ENCODE assay signal across 12 mouse cellular contexts in the genomic region with DNA sequence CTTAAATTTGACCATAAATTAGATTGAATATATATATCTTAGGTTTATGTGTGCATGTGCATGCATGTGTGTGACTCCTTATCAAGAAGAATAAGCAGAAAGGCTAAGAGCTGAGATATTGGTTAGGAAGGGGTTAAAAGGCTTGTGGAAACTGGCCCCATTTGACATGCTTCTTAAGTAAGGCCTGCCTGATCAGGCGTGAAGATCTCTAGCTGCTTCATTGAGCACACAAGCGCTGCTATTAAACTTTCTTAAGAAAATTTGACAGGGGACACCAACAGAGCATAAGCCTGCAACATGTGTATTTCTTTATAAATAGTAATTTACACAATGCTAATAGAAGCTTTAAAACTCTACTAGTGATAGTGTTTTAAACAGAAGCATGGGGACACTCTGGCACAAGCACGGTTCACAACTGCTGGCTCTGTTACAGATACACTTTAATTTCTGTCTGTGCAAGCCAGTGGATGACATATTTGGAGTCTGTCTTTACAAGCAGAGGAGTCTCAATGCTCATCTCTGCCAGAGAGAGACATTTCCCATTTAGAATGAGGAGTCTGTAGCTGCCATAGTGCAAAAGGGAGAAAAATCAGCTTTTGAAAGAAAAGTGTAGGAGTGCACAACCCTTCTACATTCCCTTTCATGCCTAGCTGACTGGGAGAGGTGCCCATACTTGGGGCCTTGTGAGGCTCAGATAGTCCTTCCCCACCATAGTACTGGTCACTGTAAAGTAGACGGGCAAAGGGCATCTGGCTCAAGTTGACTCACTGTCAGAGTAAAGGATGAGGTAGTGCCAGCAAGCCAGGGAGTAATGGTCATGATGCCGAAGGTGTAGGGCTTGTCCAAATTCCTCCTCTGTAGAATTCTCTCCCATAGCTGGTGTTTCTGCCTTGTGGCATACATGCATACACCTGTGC.
A peak's percentile ranks its signal among the peaks of the same experiment; 100 is the strongest.
DNase-seq lines count a peak whose midpoint lies in the region; ATAC-seq and TF ChIP-seq lines count a peak whose summit lies in the region.
"Had no signal": no experiment of that assay in that cellular context is flagged by ENCODE, and none has a peak within 500 bp of the region (broad histone marks: within the 10 kb centered on the region; RNA-seq: fewer than 3 reads in every experiment).

No protein-coding gene starts in this region.

- H3K79me2 ChIP-seq in heart, adult 2 months (replicated peaks; ENCODE audit: control insufficient read depth, insufficient read depth, low read length): no peaks in the 10 kb centered on the region

- no peak overlapping the region for H3K9ac ChIP-seq in forebrain, embryonic 11.5 days (ENCODE audit: low read length)
- H3K9ac ChIP-seq in forebrain, postnatal 0 days: no peak overlapping the region
- H3K9ac ChIP-seq in forebrain, embryonic 14.5 days (ENCODE audit: low read length): no peak overlapping the region
- H3K9ac ChIP-seq in midbrain, embryonic 14.5 days (replicated peaks; ENCODE audit: low read length): no peak overlapping the region
- H3K9ac ChIP-seq in heart, adult 2 months (ENCODE audit: low read depth, low read length): no peak overlapping the region

- H3K27me3 ChIP-seq in forebrain, embryonic 11.5 days (ENCODE audit: control insufficient read depth, insufficient read depth, low read length): 0 out of 2 replicates have a peak, but pooled peaks cover 2% of the 10 kb centered on the region
- no peaks in the 10 kb centered on the region for H3K27me3 ChIP-seq in forebrain, postnatal 0 days (ENCODE audit: insufficient read depth, low read length)
- no peaks in the 10 kb centered on the region for H3K27me3 ChIP-seq in forebrain, embryonic 14.5 days (replicated peaks; ENCODE audit: control insufficient read depth, insufficient read depth, low read length)
- no peaks in the 10 kb centered on the region for H3K27me3 ChIP-seq in midbrain, embryonic 14.5 days (ENCODE audit: control insufficient read depth, insufficient read depth, low read length)
- no peaks in the 10 kb centered on the region for H3K27me3 ChIP-seq in heart, adult 2 months (ENCODE audit: control insufficient read depth, insufficient read depth, low read length)

- no peak overlapping the region for H3K27ac ChIP-seq in forebrain, embryonic 11.5 days (ENCODE audit: low read depth, low read length)
- no peak overlapping the region for H3K27ac ChIP-seq in forebrain, postnatal 0 days (ENCODE audit: low read depth, low read length)
- peak overlapping the region; percentile 10; the same call in 1 of the 2 replicates for H3K27ac ChIP-seq in forebrain, embryonic 14.5 days (ENCODE audit: low read depth, low read length)
- H3K27ac ChIP-seq in midbrain, embryonic 14.5 days (replicated peaks; ENCODE audit: low read depth, low read length): peak overlapping the region; percentile 16; the same call in 1 of the 2 replicates
- no peak overlapping the region for H3K27ac ChIP-seq in heart, adult 2 months

- no peak for TF ChIP-seq POLR2A in heart, adult 2 months (IDR thresholded peaks at IDR 0.05; ENCODE audit: insufficient read depth, low read depth, low read length)

- ATAC-seq in forebrain, embryonic 11.5 days (replicated peaks; ENCODE audit: low FRiP score): peak; percentile 15; the same call in 1 of the 2 replicates
- ATAC-seq in forebrain, postnatal 0 days: no peak
- ATAC-seq in forebrain, embryonic 14.5 days: peak; percentile 30; the same call in 1 of the 2 replicates
- no peak for ATAC-seq in midbrain, embryonic 14.5 days (ENCODE audit: low FRiP score, low TSS enrichment)
- ATAC-seq: activated CD4-positive, CD25-positive, alpha-beta regulatory T cell, adult 4 months had no signal

- no peaks in the 10 kb centered on the region for H3K36me3 ChIP-seq in forebrain, embryonic 11.5 days (ENCODE audit: control insufficient read depth, insufficient read depth, low read length)
- no peaks in the 10 kb centered on the region for H3K36me3 ChIP-seq in forebrain, postnatal 0 days (ENCODE audit: insufficient read depth)
- no peaks in the 10 kb centered on the region for H3K36me3 ChIP-seq in forebrain, embryonic 14.5 days (ENCODE audit: control insufficient read depth, insufficient read depth, low read length)
- no peaks in the 10 kb centered on the region for H3K36me3 ChIP-seq in midbrain, embryonic 14.5 days (ENCODE audit: control insufficient read depth, insufficient read depth, low read length)
- H3K36me3 ChIP-seq in heart, adult 2 months (ENCODE audit: control insufficient read depth, insufficient read depth, low read length): no peaks in the 10 kb centered on the region

- intact Hi-C loops in heart, adult 2 months (cut with DNase I): no loop called here

- peaks cover 4% of the 10 kb centered on the region; the same call in 1 of the 2 replicates for H3K4me1 ChIP-seq in forebrain, embryonic 11.5 days (replicated peaks; ENCODE audit: control insufficient read depth, insufficient read depth, low read length)
- no peaks in the 10 kb centered on the region for H3K4me1 ChIP-seq in forebrain, postnatal 0 days (ENCODE audit: insufficient read depth)
- H3K4me1 ChIP-seq in forebrain, embryonic 14.5 days (ENCODE audit: control insufficient read depth, insufficient read depth, low read length): peaks cover 15% of the 10 kb centered on the region
- peaks cover 16% of the 10 kb centered on the region for H3K4me1 ChIP-seq in midbrain, embryonic 14.5 days (ENCODE audit: control insufficient read depth, insufficient read depth, low read length)
- no peaks in the 10 kb centered on the region for H3K4me1 ChIP-seq in heart, adult 2 months (ENCODE audit: control insufficient read depth, insufficient read depth, low read length)

- no peak overlapping the region for H3K4me2 ChIP-seq in forebrain, embryonic 11.5 days (ENCODE audit: low read depth, low read length, severe bottlenecking)
- H3K4me2 ChIP-seq in forebrain, postnatal 0 days (ENCODE audit: low read depth): no peak overlapping the region
- no peak overlapping the region for H3K4me2 ChIP-seq in forebrain, embryonic 14.5 days (ENCODE audit: low read length)
- no peak overlapping the region for H3K4me2 ChIP-seq in midbrain, embryonic 14.5 days (ENCODE audit: low read length)

- no peak for DNase-seq in forebrain, embryonic 11.5 days (ENCODE audit: low spot score)
- DNase-seq in forebrain, postnatal 0 days: no peak
- peak; percentile 39 for DNase-seq in forebrain, embryonic 14.5 days (ENCODE audit: low spot score)
- peak; percentile 20 for DNase-seq in kidney, adult 9 months
- DNase-seq in midbrain, embryonic 14.5 days: peak; percentile 40
- no peak for DNase-seq in yolk sac, embryonic 10.5 days (ENCODE audit: low spot score)
- DNase-seq in cerebellum, adult 18-20 months: no peak
- DNase-seq in heart, adult 2 months: no peak
- DNase-seq: heart, adult 11 months; liver; right cerebral cortex, adult 18-20 months had no signal

- TF ChIP-seq CTCF in forebrain, postnatal 0 days (IDR thresholded peaks at IDR 0.05; ENCODE audit: low read depth): no peak
- no peak for TF ChIP-seq CTCF in heart, adult 2 months (IDR thresholded peaks at IDR 0.05)

- no peak overlapping the region for H3K4me3 ChIP-seq in forebrain, embryonic 11.5 days (ENCODE audit: low read depth, low read length)
- no peak overlapping the region for H3K4me3 ChIP-seq in forebrain, postnatal 0 days (ENCODE audit: low read depth, low read length)
- H3K4me3 ChIP-seq in forebrain, embryonic 14.5 days (ENCODE audit: low read depth, low read length): no peak overlapping the region
- H3K4me3 ChIP-seq in midbrain, embryonic 14.5 days (replicated peaks; ENCODE audit: low read depth, low read length): no peak overlapping the region
- no peak overlapping the region for H3K4me3 ChIP-seq in heart, adult 2 months

- no peak for TF ChIP-seq EP300 in heart, adult 2 months (IDR thresholded peaks at IDR 0.05; ENCODE audit: insufficient read depth, low read depth, low read length)

- WGBS in forebrain, embryonic 11.5 days: 20% methylated on average over 5 of the region's 5 CpGs
- 21% methylated on average over 5 of the region's 5 CpGs for WGBS in forebrain, postnatal 0 days
- WGBS in forebrain, embryonic 14.5 days: 17% methylated on average over 5 of the region's 5 CpGs
- 17% methylated on average over 5 of the region's 5 CpGs for WGBS in midbrain, embryonic 14.5 days
- WGBS in heart, adult 2 months: 67% methylated on average over 5 of the region's 5 CpGs

- no peaks in the 10 kb centered on the region for H3K9me3 ChIP-seq in forebrain, embryonic 11.5 days (ENCODE audit: control insufficient read depth, low read length)
- no peaks in the 10 kb centered on the region for H3K9me3 ChIP-seq in forebrain, postnatal 0 days (ENCODE audit: low read length)
- no peaks in the 10 kb centered on the region for H3K9me3 ChIP-seq in forebrain, embryonic 14.5 days (replicated peaks; ENCODE audit: control insufficient read depth, low read length)
- no peaks in the 10 kb centered on the region for H3K9me3 ChIP-seq in midbrain, embryonic 14.5 days (ENCODE audit: control insufficient read depth, low read length)

Comparison
In these comparisons a context has a peak if more than half of its experiments do, and no peak if none do; other contexts are left out.
1. ATAC-seq: peak in forebrain, embryonic 11.5 days (single experiment) and forebrain, embryonic 14.5 days (single experiment); none in forebrain, postnatal 0 days (single experiment) and midbrain, embryonic 14.5 days (single experiment).
2. DNase-seq: peak in forebrain, embryonic 14.5 days (single experiment), kidney, adult 9 months (single experiment) and midbrain, embryonic 14.5 days (single experiment); none in forebrain, embryonic 11.5 days (single experiment), forebrain, postnatal 0 days (single experiment), yolk sac, embryonic 10.5 days (single experiment), cerebellum, adult 18-20 months (0 of 2) and heart, adult 2 months (0 of 2).
3. H3K27ac ChIP-seq: peak in forebrain, embryonic 14.5 days (single experiment) and midbrain, embryonic 14.5 days (single experiment); none in forebrain, embryonic 11.5 days (single experiment), forebrain, postnatal 0 days (single experiment) and heart, adult 2 months (single experiment).